Mouse (Mus musculus) liver, postnatal 0 days (tissue): Measurements from ENCODE around the gene Wscd2.

ENCODE experiments used
- CTCF ChIP-seq: sonication (generic); IDR thresholded peaks from 2 replicates; pipeline ENCODE4 v1.5.1; 2016; ENCODE audit warnings: antibody characterized with exemption, low read depth
- EP300 ChIP-seq: IDR thresholded peaks from 2 replicates; pipeline ENCODE4 v1.6.1; 2016; ENCODE audit warnings: antibody characterized with exemption, low read depth, mild to moderate bottlenecking

DNA sequence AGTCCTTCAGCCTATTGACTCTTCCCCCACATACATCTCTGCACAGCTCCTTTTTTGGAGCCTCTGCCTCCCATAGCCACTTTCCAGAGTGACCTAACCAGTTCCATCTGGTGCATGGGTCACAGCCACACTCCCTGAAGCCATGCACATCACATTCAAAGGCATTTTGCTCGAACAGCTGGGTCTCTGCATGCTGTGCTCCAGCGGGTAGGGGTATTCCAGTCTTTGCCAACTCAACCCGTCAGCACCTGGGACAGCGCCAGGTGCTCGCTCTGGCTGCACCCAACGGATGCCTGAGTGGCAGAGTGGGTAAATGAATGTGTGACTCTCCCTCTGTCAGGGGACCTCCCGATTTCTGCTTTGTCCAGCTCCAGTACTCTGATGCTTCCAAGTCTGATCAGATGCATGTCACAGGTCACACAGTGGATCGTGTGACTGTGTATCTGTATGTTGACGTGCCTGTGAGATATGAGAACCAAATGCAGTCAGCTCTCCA lies 63.3 kb downstream of the Wscd2 start:
- TF ChIP-seq CTCF = no peak
- no peak for TF ChIP-seq EP300
